Mouse (Mus musculus) liver, embryonic 11.5 days (tissue): Measurements from ENCODE around the gene Tsc2. TPM values are rescaled to one million over a fixed set of nuclear protein-coding genes. Genes with fewer than 3 reads are reported as not detected.

ENCODE experiments used
- ATAC-seq: fragments of 200-750 bp; cut with Nextera tagmentation; replicated peaks from 2 replicates; pipeline ENCODE4 v1.8.0; 2017; ENCODE audit warnings: moderate number of reproducible peaks, mild to moderate bottlenecking, moderate TSS enrichment, moderate library complexity; ENCODE audit not compliant: low FRiP score
- DNase-seq: peaks from one replicate; pipeline ENCODE4 v3.0.0-alpha.2; 2017; ENCODE audit warnings: low spot score
- H3K27ac ChIP-seq: fragments of 300-500 bp; sonication (generic); 2 replicates; pipeline ENCODE4 v1.5.1; 2014; ENCODE audit warnings: mild to moderate bottlenecking, low read depth, low read length, control low read depth
- H3K27me3 ChIP-seq: fragments of 300-500 bp; sonication (generic); replicated peaks from 2 replicates; pipeline ENCODE4 v1.6.1; 2014; ENCODE audit warnings: low read length, mixed read lengths; ENCODE audit not compliant: control insufficient read depth, insufficient read depth
- H3K36me3 ChIP-seq: fragments of 300-500 bp; sonication (generic); 2 replicates; pipeline ENCODE4 v1.6.1; 2014; ENCODE audit warnings: mild to moderate bottlenecking, low read length, moderate library complexity, mixed read lengths; ENCODE audit not compliant: control insufficient read depth, insufficient read depth
- H3K4me1 ChIP-seq: fragments of 300-500 bp; sonication (generic); replicated peaks from 2 replicates; pipeline ENCODE4 v1.6.1; 2014; ENCODE audit warnings: low read length, mixed read lengths; ENCODE audit not compliant: control insufficient read depth, insufficient read depth
- H3K4me2 ChIP-seq: fragments of 300-500 bp; sonication (generic); 2 replicates; pipeline ENCODE4 v1.6.1; 2014; ENCODE audit warnings: mild to moderate bottlenecking, control low read depth, moderate library complexity
- H3K4me3 ChIP-seq: fragments of 300-500 bp; sonication (generic); 2 replicates; pipeline ENCODE4 v1.5.1; 2014; ENCODE audit warnings: low read depth, low read length, control low read depth
- H3K9ac ChIP-seq: fragments of 300-500 bp; sonication (generic); 2 replicates; pipeline ENCODE4 v1.6.1; 2014; ENCODE audit warnings: low read depth, low read length, control low read depth
- H3K9me3 ChIP-seq: fragments of 300-500 bp; sonication (generic); 2 replicates; pipeline ENCODE4 v1.6.1; 2016; ENCODE audit warnings: low read length, inconsistent platforms, mixed read lengths; ENCODE audit not compliant: control insufficient read depth
- WGBS: fragments of 180-500 bp; shearing (Covaris S2); extraction: QIAGEN DNeasy Blood & Tissue Kit; methylation state at CpG from one replicate; pipeline ENCODE4 v1.1.7; 2014; 5-methylcytosine and 5-hydroxymethylcytosine counted together
- polyA plus RNA-seq: library from polyadenylated mRNA; unstranded; fragments of >200 nt; fragmentation: Nextera tagmentation; extraction: Ambion mirVana; gene quantifications from 2 replicates; pipeline ENCODE4 v1.2.1, GENCODE M21; 2014

The Tsc2 gene
- polyA plus RNA-seq, 1 experiment from 2014 or later, result 55.2 TPM

GRCm38 (mm10) chr17:24583599-24584460, 48.6 kb downstream of the Tsc2 start:
- Histone ChIP-seq H3K4me3 (no peak overlapping the region), H3K36me3 (peaks cover 20% of the 10 kb centered on the region), H3K9me3 (no peaks in the 10 kb centered on the region), H3K27ac (no peak overlapping the region), H3K4me1 (no peaks in the 10 kb centered on the region), H3K9ac (no peak overlapping the region), H3K4me2 (no peak overlapping the region), H3K27me3 (no peaks in the 10 kb centered on the region)
- DNase-seq, result no peak
- no peak for ATAC-seq
- whole genome bisulfite sequencing, result 50% methylated on average over 5 of the region's 5 CpGs

GRCm38 (mm10) chr17:24580287-24580686, 52.1 kb downstream of the Tsc2 start:
- Histone ChIP-seq H3K27ac (no peak overlapping the region), H3K4me1 (no peaks in the 10 kb centered on the region), H3K36me3 (peaks cover 8% of the 10 kb centered on the region), H3K9ac (no peak overlapping the region), H3K4me3 (no peak overlapping the region), H3K4me2 (no peak overlapping the region), H3K27me3 (no peaks in the 10 kb centered on the region), H3K9me3 (no peaks in the 10 kb centered on the region)
- WGBS, result 93% methylated on average over 2 of the region's 2 CpGs
- ATAC-seq (no peak), DNase-seq (no peak)

- no peaks in the 10 kb centered on the region for H3K27me3 ChIP-seq
- no peaks in the 10 kb centered on the region for H3K9me3 ChIP-seq
- H3K4me3 ChIP-seq, result no peak overlapping the region
- ATAC-seq, result no peak
- H3K27ac ChIP-seq, result no peak overlapping the region
- DNase-seq, result no peak
- H3K4me1 ChIP-seq, result no peaks in the 10 kb centered on the region
- no peak overlapping the region for H3K4me2 ChIP-seq
- no peak overlapping the region for H3K9ac ChIP-seq
- peaks cover 8% of the 10 kb centered on the region for H3K36me3 ChIP-seq
- 94% methylated on average over 3 of the region's 3 CpGs for WGBS
Measured at GRCm38 (mm10) chr17:24579532-24579931, 52.9 kb downstream of the Tsc2 start.

- H3K9me3 ChIP-seq, result no peaks in the 10 kb centered on the region
- H3K27ac ChIP-seq, result no peak overlapping the region
- WGBS, result 91% methylated on average over 9 of the region's 9 CpGs
- ATAC-seq (no peak), DNase-seq (no peak)
- no peak overlapping the region for H3K4me2 ChIP-seq
- no peaks in the 10 kb centered on the region for H3K4me1 ChIP-seq
- H3K9ac ChIP-seq, result no peak overlapping the region
- no peak overlapping the region for H3K4me3 ChIP-seq
- H3K27me3 ChIP-seq, result no peaks in the 10 kb centered on the region
- peaks cover 4% of the 10 kb centered on the region for H3K36me3 ChIP-seq
Measured at GRCm38 (mm10) chr17:24573811-24574210, 58.6 kb downstream of the Tsc2 start.

- DNase-seq (no peak), ATAC-seq (no peak)
- no peak overlapping the region for H3K27ac ChIP-seq
- H3K36me3 ChIP-seq, result peaks cover 4% of the 10 kb centered on the region; the same call in 1 of the 2 replicates
- H3K9me3 ChIP-seq, result no peaks in the 10 kb centered on the region
- H3K4me2 ChIP-seq, result no peak overlapping the region
- no peak overlapping the region for H3K4me3 ChIP-seq
- H3K9ac ChIP-seq, result no peak overlapping the region
- no peaks in the 10 kb centered on the region for H3K27me3 ChIP-seq
- 93% methylated on average over 12 of the region's 12 CpGs for WGBS
- no peaks in the 10 kb centered on the region for H3K4me1 ChIP-seq
Measured at GRCm38 (mm10) chr17:24572651-24573245, 59.7 kb downstream of the Tsc2 start.

GRCm38 (mm10) chr17:24569837-24570236, 62.6 kb downstream of the Tsc2 start:
- Histone ChIP-seq H3K9me3 (no peaks in the 10 kb centered on the region), H3K27me3 (no peaks in the 10 kb centered on the region), H3K27ac (no peak overlapping the region), H3K9ac (no peak overlapping the region), H3K4me1 (no peaks in the 10 kb centered on the region), H3K4me2 (no peak overlapping the region), H3K36me3 (peaks cover 2% of the 10 kb centered on the region; the same call in 1 of the 2 replicates), H3K4me3 (no peak overlapping the region)
- WGBS, result 79% methylated on average over 4 of the region's 4 CpGs
- ATAC-seq (no peak), DNase-seq (no peak)

GRCm38 (mm10) chr17:24567034-24567779, 65.2 kb downstream of the Tsc2 start:
- no peak overlapping the region for H3K9ac ChIP-seq
- DNase-seq (no peak), ATAC-seq (peak; percentile 39; the same call in 1 of the 2 replicates)
- H3K4me1 ChIP-seq, result no peaks in the 10 kb centered on the region; the same call in 1 of the 2 replicates
- no peaks in the 10 kb centered on the region for H3K27me3 ChIP-seq
- no peaks in the 10 kb centered on the region for H3K9me3 ChIP-seq
- H3K4me2 ChIP-seq, result no peak overlapping the region
- H3K4me3 ChIP-seq, result no peak overlapping the region
- WGBS, result 83% methylated on average over 8 of the region's 8 CpGs
- H3K27ac ChIP-seq, result no peak overlapping the region
- peaks cover 2% of the 10 kb centered on the region; the same call in 1 of the 2 replicates for H3K36me3 ChIP-seq

GRCm38 (mm10) chr17:24565792-24566191, 66.6 kb downstream of the Tsc2 start:
- H3K36me3 ChIP-seq, result peaks cover 2% of the 10 kb centered on the region; the same call in 1 of the 2 replicates
- ATAC-seq (no peak), DNase-seq (no peak)
- no peaks in the 10 kb centered on the region for H3K9me3 ChIP-seq
- no peaks in the 10 kb centered on the region for H3K27me3 ChIP-seq
- H3K4me3 ChIP-seq, result no peak overlapping the region
- H3K4me1 ChIP-seq, result peaks cover 3% of the 10 kb centered on the region; the same call in 1 of the 2 replicates
- no peak overlapping the region for H3K9ac ChIP-seq
- H3K4me2 ChIP-seq, result no peak overlapping the region
- no peak overlapping the region for H3K27ac ChIP-seq
- 79% methylated on average over 3 of the region's 3 CpGs for WGBS
